10 mouse cellular contexts compared by ENCODE assay signal in the genomic region with DNA sequence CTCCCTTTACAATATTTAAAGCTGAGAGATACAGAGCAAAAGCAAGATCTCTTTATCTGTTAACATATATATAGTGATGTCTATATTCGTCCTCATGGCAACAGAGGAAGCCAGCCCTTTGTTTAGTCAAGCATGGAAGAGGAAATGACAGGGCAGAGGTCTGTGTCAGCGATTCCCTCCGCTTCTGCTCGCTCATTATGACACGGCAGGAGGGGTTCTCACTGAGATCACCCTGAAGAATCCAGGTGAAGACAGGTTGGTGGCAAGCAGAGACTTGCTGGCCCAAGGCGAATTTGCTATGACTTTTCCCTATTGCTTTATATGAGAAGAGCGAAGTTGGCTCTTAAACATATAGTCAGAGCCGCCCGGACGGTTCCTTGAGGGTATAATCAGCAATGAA. TPM values are rescaled to one million over a fixed set of nuclear protein-coding genes. Genes with fewer than 3 reads are reported as not detected.
DNase-seq lines count a peak whose midpoint lies in the region; ATAC-seq and TF ChIP-seq lines count a peak whose summit lies in the region.
"Had no signal": no experiment of that assay in that cellular context is flagged by ENCODE, and none has a peak within 500 bp of the region (broad histone marks: within the 10 kb centered on the region; RNA-seq: fewer than 3 reads in every experiment).

No protein-coding gene starts in this region.

- TF ChIP-seq CTCF in kidney, postnatal 0 days (IDR thresholded peaks at IDR 0.05; ENCODE audit: low read depth) = no peak

- H3K27ac ChIP-seq in kidney, postnatal 0 days = no peak overlapping the region
- H3K27ac ChIP-seq in liver, embryonic 15.5 days (replicated peaks) = peak overlapping the region; percentile 96
- H3K27ac ChIP-seq in neural tube, embryonic 15.5 days (replicated peaks) = no peak overlapping the region
- H3K27ac ChIP-seq: embryonic facial prominence, embryonic 12.5 days; hindbrain, embryonic 10.5 days had no signal

- peak; percentile 44 for DNase-seq in kidney, postnatal 0 days (ENCODE audit: low spot score)
- no peak for DNase-seq in kidney, postnatal 25 days
- DNase-seq in B cell, adult 2 months = peak; percentile 68 to 73
- no peak for DNase-seq in right cerebral cortex, adult 2 months (ENCODE audit: low spot score in 2 of 2)
- no peak for DNase-seq in frontal cortex, postnatal 14 days (ENCODE audit: low spot score in 2 of 2)

- 0 out of 2 replicates have a peak, but pooled peaks have one; percentile 66 for ATAC-seq in kidney, postnatal 0 days (replicated peaks; ENCODE audit: low FRiP score, low read depth)
- ATAC-seq in activated CD4-positive, CD25-positive, alpha-beta regulatory T cell, adult 4 months = peak; percentile 34
- ATAC-seq in liver, embryonic 15.5 days (ENCODE audit: insufficient read depth) = no peak
- no peak for ATAC-seq in neural tube, embryonic 15.5 days (ENCODE audit: low FRiP score)

- H3K4me2 ChIP-seq in kidney, postnatal 0 days (ENCODE audit: low read length) = no peak overlapping the region
- H3K4me2 ChIP-seq in liver, embryonic 15.5 days = no peak overlapping the region
- no peak overlapping the region for H3K4me2 ChIP-seq in neural tube, embryonic 15.5 days
- H3K4me2 ChIP-seq: embryonic facial prominence, embryonic 12.5 days had no signal

- H3K4me1 ChIP-seq in kidney, postnatal 0 days (replicated peaks; ENCODE audit: insufficient read depth, low read length) = no peaks in the 10 kb centered on the region
- H3K4me1 ChIP-seq in liver, embryonic 15.5 days (replicated peaks) = peaks cover 44% of the 10 kb centered on the region
- H3K4me1 ChIP-seq in neural tube, embryonic 15.5 days = no peaks in the 10 kb centered on the region
- H3K4me1 ChIP-seq: embryonic facial prominence, embryonic 12.5 days; hindbrain, embryonic 10.5 days had no signal

- no peaks in the 10 kb centered on the region for H3K36me3 ChIP-seq in kidney, postnatal 0 days (ENCODE audit: insufficient read depth, low read length)
- no peaks in the 10 kb centered on the region for H3K36me3 ChIP-seq in liver, embryonic 15.5 days (replicated peaks)
- no peaks in the 10 kb centered on the region for H3K36me3 ChIP-seq in neural tube, embryonic 15.5 days
- H3K36me3 ChIP-seq: embryonic facial prominence, embryonic 12.5 days; hindbrain, embryonic 10.5 days had no signal

- WGBS in kidney, postnatal 0 days = 28% methylated on average over 10 of the region's 10 CpGs
- 53% methylated on average over 10 of the region's 10 CpGs for WGBS in liver, embryonic 15.5 days (ENCODE audit: insufficient replicate concordance)
- 75% methylated on average over 10 of the region's 10 CpGs for WGBS in neural tube, embryonic 15.5 days

- no peaks in the 10 kb centered on the region for H3K9me3 ChIP-seq in kidney, postnatal 0 days (replicated peaks; ENCODE audit: low read length)
- no peaks in the 10 kb centered on the region for H3K9me3 ChIP-seq in liver, embryonic 15.5 days (replicated peaks)
- H3K9me3 ChIP-seq in neural tube, embryonic 15.5 days (replicated peaks) = no peaks in the 10 kb centered on the region
- H3K9me3 ChIP-seq: embryonic facial prominence, embryonic 12.5 days; hindbrain, embryonic 10.5 days had no signal

- H3K27me3 ChIP-seq in kidney, postnatal 0 days (ENCODE audit: insufficient read depth, low read length) = no peaks in the 10 kb centered on the region
- H3K27me3 ChIP-seq in liver, embryonic 15.5 days = no peaks in the 10 kb centered on the region
- no peaks in the 10 kb centered on the region for H3K27me3 ChIP-seq in neural tube, embryonic 15.5 days (replicated peaks)
- H3K27me3 ChIP-seq: embryonic facial prominence, embryonic 12.5 days had no signal

- no peak overlapping the region for H3K4me3 ChIP-seq in kidney, postnatal 0 days (replicated peaks; ENCODE audit: low read depth, low read length)
- no peak overlapping the region for H3K4me3 ChIP-seq in liver, embryonic 15.5 days (replicated peaks)
- H3K4me3 ChIP-seq in neural tube, embryonic 15.5 days (replicated peaks) = no peak overlapping the region
- H3K4me3 ChIP-seq: embryonic facial prominence, embryonic 12.5 days; hindbrain, embryonic 10.5 days had no signal

- no peak overlapping the region for H3K9ac ChIP-seq in kidney, postnatal 0 days (ENCODE audit: low read depth, low read length)
- H3K9ac ChIP-seq in liver, embryonic 15.5 days = no peak overlapping the region; the same call in 1 of the 2 replicates
- no peak overlapping the region for H3K9ac ChIP-seq in neural tube, embryonic 15.5 days (replicated peaks)
- H3K9ac ChIP-seq: embryonic facial prominence, embryonic 12.5 days had no signal

RNA-seq across cellular contexts. Expression of a gene that starts 19.6 kb away (rescaled TPM):
- polyA plus RNA-seq in kidney, postnatal 0 days (2015; fragmentation: Nextera tagmentation; extraction: Ambion mirVana) = 22.0 and 23.6 TPM in 2 replicates
- polyA plus RNA-seq in activated CD4-positive, CD25-positive, alpha-beta regulatory T cell, adult 4 months (2017; shearing (Covaris generic)) = 10 to 100 TPM; 24.2 to 29.4 TPM
- 11.1 and 12.6 TPM in 2 replicates for polyA plus RNA-seq in liver, embryonic 15.5 days (2015; fragmentation: Nextera tagmentation; extraction: Ambion mirVana)
- polyA plus RNA-seq in neural tube, embryonic 15.5 days (2015; fragmentation: Nextera tagmentation; extraction: Ambion mirVana) = 17.4 and 22.2 TPM in 2 replicates

Comparison
In these comparisons a context has a peak if more than half of its experiments do, and no peak if none do; other contexts are left out.
1. DNase-seq: peak in kidney, postnatal 0 days (single experiment) and B cell, adult 2 months (2 of 2); none in kidney, postnatal 25 days (0 of 2), right cerebral cortex, adult 2 months (0 of 2) and frontal cortex, postnatal 14 days (0 of 2).
2. ATAC-seq: peak in kidney, postnatal 0 days (single experiment) and activated CD4-positive, CD25-positive, alpha-beta regulatory T cell, adult 4 months (single experiment); none in liver, embryonic 15.5 days (single experiment) and neural tube, embryonic 15.5 days (single experiment).